Mouse (Mus musculus) thymus, postnatal 25 days (tissue): ENCODE data around the gene Apbb2.

ENCODE experiments used
- DNase-seq: peaks from one replicate; pipeline ENCODE4 v3.0.0; 2022

Apbb2 gene

DNA sequence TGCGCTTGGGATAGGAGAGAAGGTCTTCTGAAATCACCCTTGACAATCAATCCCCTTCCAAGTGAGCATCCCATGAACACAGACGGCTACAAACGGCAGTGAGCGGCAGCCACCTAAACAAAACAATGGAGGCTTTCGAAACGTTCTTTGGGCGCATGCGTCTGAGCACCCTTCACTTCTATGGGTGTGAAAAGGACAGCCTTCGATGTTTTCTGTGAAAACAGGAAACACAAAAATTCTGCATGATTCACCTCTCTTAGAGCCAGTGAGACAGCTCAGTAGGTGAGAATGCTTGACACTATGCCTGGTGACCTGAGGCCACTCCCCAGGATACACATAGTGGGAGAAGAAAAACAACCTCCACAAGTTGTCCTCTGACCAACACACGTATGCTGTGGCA is 103.3 kb downstream of the Apbb2 start:
- DNase-seq = no peak

GRCm38 (mm10) chr5:66514659-66515058 is 103.9 kb downstream of the Apbb2 start:
- DNase-seq = no peak

DNA sequence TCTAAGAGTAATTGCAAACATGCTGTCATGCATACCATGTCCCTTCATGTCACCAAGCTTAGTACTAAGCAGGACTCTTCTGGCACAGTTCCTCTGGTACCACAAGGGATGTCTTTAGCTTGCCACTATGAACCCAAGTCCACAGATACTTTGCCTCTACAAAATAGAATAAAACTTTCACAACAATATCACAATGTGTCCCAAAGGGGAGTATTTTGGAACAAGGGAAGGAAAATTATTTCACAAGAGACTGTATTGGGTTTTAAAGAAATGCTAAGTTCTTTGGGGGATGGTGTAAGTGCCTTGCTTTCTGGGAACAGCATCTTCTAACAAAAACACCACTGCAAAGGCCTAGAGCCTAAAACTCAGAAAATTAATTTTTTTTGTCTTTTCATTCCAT is 105.2 kb downstream of the Apbb2 start:
- DNase-seq = no peak

DNA sequence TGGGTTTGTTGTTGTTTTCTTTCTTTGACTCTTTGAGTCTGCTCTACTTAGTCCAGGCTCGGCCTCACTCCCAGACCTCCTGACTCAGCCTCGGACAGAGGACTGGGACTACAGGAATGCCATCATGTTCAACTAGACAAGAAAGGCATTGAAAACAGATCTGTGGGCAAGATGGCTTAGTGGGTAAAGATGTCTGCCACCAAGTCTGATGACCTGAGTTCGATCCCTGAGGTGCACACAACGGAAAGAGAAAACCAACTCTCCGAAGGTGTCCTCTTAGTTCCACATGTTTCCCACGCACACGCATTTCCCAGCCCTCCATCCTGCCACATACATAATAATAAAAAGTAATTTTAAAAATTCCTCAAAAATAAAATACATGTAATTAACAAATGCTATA is 106.1 kb downstream of the Apbb2 start:
- DNase-seq = no peak

- DNase-seq = no peak
Measured at GRCm38 (mm10) chr5:66510716-66511115, 107.9 kb downstream of the Apbb2 start.

DNA sequence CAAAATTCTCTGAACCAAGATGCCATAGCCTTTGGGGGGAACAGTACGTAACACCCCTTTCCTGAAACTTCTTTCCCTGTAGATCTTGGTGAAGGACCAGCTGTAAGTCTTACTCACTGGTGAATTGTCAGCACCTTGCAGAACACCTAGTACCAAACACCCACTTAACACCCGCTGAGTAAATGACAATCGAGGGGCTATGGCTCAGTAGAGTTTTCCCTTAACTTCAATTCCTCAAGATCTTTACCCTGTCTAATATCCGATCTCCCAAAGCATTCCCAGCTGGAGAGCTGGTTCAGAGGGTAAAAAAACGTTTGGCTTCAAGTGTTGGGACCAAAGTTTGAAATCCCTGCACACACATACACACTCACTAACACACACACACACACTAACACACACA is 109.4 kb downstream of the Apbb2 start:
- no peak for DNase-seq

DNA sequence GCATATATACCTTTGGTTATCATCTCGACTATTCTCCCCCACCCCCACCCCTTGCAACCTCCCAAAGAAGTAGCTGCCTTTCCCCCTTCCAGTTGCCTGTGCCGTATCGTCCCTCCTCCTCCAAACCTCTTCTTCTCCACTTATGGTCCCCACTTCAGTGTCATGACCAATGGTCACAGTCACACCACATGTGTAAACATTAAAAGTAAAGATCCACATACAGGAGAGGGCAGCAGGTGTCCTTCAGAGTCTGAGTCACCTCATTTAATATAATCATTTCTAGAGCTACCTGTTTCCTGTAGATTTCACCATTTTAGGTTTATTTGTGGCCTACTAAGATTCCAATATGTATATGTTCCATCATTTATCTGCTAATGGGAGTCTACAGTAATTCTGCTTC is 113.0 kb downstream of the Apbb2 start:
- no peak for DNase-seq

DNA sequence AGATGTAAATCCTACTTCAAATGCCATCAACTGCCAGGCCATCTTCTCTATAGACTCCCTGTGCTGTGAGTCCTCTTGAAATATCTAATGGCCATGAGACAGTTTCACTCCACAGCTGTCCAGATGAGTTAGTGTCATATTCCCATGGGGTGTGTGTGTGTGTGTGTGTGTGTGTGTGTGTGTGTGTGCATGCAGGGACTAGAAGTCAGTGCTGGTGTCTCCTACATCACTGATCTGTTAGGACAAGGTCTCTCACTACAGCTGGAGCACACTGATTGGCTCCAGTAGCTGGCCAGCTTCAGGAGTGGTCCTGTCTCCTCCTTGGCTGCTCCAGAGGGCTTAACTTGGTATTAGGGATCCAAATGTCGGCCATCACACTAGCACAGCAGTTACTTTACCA is 113.5 kb downstream of the Apbb2 start:
- no peak for DNase-seq

DNA sequence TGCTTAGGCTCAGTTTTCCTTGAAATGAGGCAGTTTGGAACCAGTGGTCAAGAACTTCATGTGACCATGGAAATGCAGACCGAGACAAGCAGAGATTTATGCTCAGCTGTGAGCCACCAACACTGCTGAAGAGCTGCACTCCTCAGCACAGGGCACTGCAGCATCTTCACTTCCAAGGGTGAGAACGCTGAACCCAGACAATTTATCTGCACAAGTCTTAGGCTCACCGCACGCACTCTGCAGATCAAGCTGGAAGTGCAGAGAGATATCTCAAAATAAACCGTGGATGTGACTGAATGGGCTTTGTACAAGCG is 114.2 kb downstream of the Apbb2 start:
- no peak for DNase-seq

DNA sequence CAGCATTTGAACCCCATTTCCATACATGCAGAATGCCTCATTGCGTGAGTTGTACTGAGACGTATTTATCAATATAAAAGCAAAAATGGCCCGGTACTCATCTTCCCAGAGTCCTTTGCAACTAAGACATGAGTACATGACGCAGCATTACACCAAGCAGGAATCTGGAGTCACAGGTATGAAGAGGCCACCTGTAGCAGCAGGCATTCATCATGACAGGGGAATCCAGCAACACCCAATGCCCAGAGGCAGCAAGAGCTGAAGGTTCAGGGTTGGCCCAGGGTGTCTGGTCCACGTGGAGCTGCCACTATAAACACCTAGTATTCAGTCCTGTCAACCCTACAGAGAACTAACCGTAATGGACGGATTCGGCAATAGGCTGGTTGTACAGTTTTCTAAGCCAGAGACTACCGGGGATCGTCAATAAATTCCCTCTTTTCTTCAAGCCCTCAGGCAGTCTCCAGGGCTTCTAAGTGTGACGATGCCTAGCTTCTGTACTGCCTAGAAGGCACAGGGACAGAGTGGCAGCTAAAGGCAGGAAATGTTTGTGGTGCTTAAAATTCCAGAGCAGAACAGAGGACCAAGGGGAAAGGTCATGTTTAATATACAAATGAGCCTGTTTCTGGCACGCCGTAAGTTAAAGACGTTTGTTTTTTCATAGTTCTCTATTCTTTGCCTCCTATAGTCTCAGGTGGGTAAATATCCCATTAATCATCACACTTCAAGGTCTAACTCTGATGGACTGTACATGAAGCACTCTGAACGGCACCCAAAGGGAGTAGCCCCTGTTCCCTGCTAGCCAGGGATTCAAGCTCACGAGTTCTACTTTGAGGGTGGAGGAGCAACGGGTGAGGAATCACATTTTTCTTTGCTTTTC is 114.8 kb downstream of the Apbb2 start:
- DNase-seq = no peak

GRCm38 (mm10) chr5:66503033-66503432 is 115.6 kb downstream of the Apbb2 start:
- DNase-seq = no peak

GRCm38 (mm10) chr5:66499621-66500020 is 119.0 kb downstream of the Apbb2 start:
- no peak for DNase-seq

DNA sequence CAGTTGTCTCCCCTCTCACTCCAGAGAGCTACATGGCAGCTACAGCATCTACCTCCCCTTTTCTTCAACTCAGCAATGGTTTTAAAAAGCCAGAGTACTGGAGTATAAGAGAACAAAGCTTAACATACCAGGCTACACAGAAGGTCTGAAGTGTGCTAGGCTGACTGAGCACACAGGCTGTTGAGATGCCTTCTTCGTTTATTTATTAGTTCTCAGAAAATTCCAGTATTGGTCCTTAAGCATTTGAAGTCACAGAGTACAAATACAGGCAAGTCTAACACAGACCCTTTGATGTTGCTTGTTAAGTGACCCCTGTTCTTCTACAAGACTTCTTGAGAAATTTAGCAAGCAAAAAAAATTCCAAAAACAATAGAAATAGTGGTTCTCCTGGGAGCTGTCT is 120.4 kb downstream of the Apbb2 start:
- DNase-seq = no peak

- no peak for DNase-seq
Measured at GRCm38 (mm10) chr5:66497479-66498087, 121.0 kb downstream of the Apbb2 start.

GRCm38 (mm10) chr5:66496881-66497360 is 121.7 kb downstream of the Apbb2 start:
- DNase-seq = no peak

GRCm38 (mm10) chr5:66494651-66495050 is 123.9 kb downstream of the Apbb2 start:
- no peak for DNase-seq

- no peak for DNase-seq
Measured at GRCm38 (mm10) chr5:66492563-66492960, 126.0 kb downstream of the Apbb2 start.

DNA sequence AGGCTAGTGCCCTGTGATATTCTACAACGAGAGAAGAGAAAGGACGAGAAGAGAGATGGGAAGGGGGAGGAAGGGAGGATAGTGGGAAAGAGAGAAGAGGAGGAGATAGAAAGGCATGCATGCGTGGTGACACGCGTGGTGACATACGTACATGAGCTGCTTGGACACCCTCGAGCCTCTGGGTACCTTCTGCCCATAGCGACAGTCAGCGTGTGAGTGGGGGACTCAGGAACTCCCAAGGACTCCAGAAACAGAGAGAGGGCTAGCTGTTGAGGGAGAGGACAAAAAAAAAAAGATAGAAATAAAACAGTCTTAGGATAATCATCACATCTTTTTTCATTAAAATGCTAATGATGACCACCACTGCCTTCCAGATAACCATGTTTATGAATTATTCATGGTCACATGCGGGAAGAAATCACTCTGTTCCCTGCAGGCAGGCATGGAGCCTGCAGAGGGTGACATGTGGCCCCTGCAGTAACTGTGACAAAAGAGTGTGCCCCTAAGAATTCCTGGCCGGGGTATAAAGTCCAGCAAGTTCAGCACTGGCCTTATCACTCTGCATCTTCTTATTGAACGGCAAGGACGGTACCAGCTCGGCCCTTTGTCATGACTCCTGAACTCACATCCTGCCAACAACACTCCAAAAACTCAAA is 126.5 kb downstream of the Apbb2 start:
- DNase-seq = no peak

DNA sequence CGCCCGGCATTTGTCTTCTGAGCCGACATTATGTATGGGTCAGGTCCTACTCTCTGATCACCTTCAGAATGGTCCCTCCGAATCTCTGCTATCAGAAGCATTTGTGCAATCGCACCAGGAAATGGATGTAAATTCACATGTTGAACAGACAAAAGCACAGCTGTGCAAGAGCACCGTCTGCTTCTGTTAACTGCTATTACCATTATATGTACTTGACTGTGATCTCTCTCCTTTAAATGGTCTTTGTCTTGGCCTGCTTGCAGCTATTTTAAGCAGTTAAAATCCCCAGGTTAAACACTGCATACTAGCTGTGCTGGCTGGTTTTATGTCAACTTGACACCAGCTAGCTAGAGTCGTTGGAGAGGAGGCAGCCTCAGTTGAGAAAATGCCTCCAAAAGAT is 132.6 kb downstream of the Apbb2 start:
- DNase-seq = no peak

DNA sequence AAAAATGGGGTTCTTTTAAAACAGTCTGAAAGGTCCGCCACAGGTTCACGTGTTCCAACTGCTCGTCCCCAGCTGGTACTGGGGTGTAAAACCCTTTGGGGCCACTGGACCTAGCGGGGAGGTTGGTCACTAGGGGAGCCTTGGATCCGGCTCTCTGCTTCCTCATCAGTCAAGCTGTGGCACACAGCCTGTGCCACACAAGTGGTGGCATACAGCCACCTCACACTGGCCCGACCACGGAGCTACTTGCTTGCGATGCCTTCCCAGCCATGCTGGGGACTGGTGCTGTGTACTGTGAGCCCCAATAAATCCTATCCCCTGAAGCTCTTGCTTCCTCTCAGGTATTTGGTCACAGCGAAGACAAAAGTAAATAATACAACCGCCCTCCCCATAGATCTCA is 142.3 kb downstream of the Apbb2 start:
- no peak for DNase-seq

DNA sequence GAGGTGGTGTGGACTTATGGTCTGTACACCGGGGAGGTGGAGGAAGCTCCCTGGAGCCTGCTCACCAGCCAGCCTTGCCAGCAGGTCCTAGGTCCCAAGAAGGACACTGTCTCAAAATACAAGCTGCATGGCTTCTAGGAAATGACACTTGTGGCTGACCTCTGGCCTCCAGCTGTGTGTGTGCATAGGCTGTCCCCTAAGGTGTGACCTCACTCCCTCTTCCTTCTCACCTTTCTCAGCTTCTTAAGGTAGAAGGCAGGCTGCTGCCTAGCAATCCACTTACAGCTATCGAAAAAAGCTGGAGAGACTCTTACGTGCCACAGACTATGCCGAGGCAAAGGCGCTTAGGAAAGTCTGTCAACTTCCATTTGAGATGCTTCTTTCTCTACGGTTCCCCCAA is 142.8 kb downstream of the Apbb2 start:
- no peak for DNase-seq

DNA sequence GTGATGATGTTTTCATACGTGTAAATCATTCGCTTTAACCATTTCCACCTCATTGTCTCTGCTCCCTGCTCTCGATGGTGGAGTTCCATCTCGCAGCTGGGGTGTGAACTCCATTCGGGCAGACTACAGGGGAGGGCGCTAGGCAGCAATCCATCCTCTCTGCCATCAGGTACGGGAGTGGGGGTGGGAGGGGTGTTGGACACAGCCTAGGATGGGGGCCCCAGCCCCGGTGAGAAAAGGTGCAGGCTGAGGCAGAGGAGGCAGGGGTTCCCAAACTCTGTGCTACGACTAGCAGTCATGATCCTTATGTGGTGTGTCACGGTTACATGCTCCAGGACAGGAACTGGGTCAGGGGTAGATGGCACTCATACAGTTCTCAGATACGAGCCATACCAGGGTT is 144.4 kb downstream of the Apbb2 start:
- DNase-seq = no peak

GRCm38 (mm10) chr5:66473599-66473998 is 145.0 kb downstream of the Apbb2 start:
- DNase-seq = no peak

- DNase-seq = no peak
Measured at GRCm38 (mm10) chr5:66470837-66471236, 147.7 kb downstream of the Apbb2 start.
